In the genomic region with DNA sequence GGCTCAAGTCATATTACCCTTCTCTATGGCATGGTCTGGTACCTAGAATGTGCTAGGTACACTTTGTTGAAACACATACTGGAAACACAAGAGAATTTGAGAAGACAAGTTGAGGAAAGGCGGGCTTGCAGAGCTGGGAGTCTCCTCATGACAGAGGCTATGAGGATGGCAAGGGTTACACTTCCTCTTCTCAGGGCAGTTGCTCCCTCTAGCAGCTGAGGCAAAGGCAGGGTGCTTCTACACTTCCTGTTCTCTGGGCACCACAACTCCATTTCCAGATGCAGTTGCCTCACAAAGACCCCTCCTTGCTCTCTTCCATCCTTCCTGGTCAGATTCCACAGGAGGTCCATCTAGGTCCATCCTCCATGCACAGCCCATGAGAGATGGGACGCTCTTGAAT, we compare ENCODE assay signal across 22 mouse cellular contexts. TPM values are rescaled to one million over a fixed set of nuclear protein-coding genes. Genes with fewer than 3 reads are reported as not detected.
DNase-seq lines count a peak whose midpoint lies in the region; ATAC-seq lines count a peak whose summit lies in the region.
"Had no signal": no experiment of that assay in that cellular context is flagged by ENCODE, and none has a peak within 500 bp of the region (broad histone marks: within the 10 kb centered on the region; RNA-seq: fewer than 3 reads in every experiment).

No protein-coding gene starts in this region.

- no peaks in the 10 kb centered on the region for H3K36me3 ChIP-seq in splenic B cell, adult 2 months (ENCODE audit: control insufficient read depth, insufficient read depth, low read length, poor library complexity, severe bottlenecking)
- H3K36me3 ChIP-seq: heart, embryonic 10.5 days; heart, embryonic 15.5 days; hindbrain, embryonic 12.5 days; intestine, embryonic 15.5 days; limb, embryonic 15.5 days had no signal

- no peaks in the 10 kb centered on the region for H3K27me3 ChIP-seq in splenic B cell, adult 2 months (ENCODE audit: control insufficient read depth, insufficient read depth, low read length, poor library complexity, severe bottlenecking)
- H3K27me3 ChIP-seq: heart, embryonic 15.5 days; hindbrain, embryonic 12.5 days; intestine, embryonic 15.5 days; limb, embryonic 15.5 days had no signal

- ATAC-seq in granulocyte monocyte progenitor cell, adult 5-6 weeks (replicated peaks; ENCODE audit: poor library complexity, severe bottlenecking) = peak; percentile 90
- ATAC-seq: hindbrain, postnatal 0 days; intestine, embryonic 15.5 days; midbrain, embryonic 16.5 days had no signal

- peak; percentile 7 for DNase-seq in lung, postnatal 25 days (ENCODE audit: low spot score)
- DNase-seq in lung, postnatal 10 days = no peak
- peak; percentile 4 for DNase-seq in thymus, postnatal 14 days
- DNase-seq in thymus, postnatal 10 days (ENCODE audit: low spot score in 2 of 2) = no peak
- peak; percentile 6 for DNase-seq in splenic B cell, adult 2 months (ENCODE audit: low read depth, low spot score)
- DNase-seq in urinary bladder, adult 18-20 months (ENCODE audit: low spot score in 2 of 2) = no peak
- DNase-seq in left cerebral cortex, adult 8-10 months (ENCODE audit: low spot score in 2 of 2) = no peak
- DNase-seq: cerebellum, adult 11-12 months; cerebellum, adult 9-11 months; kidney, adult 2 months; left cerebral cortex, postnatal 4 days had no signal

RNA-seq across cellular contexts. Expression of gene Marco, which starts 37.5 kb away (rescaled TPM):
- not detected in 2 replicates for total RNA-seq in granulocyte monocyte progenitor cell, adult 5-6 weeks (2014; fragmentation: Nextera tagmentation)
- total RNA-seq in granulocyte monocyte progenitor cell, adult 5-6 weeks (2017) = not detected in 2 replicates
- total RNA-seq in left cerebral cortex, adult 8-10 months (2022) = not detected
- total RNA-seq: hindbrain, postnatal 0 days; layer of hippocampus, adult 2 months; layer of hippocampus, postnatal 14 days; left cerebral cortex, adult 2 months had no signal

Comparison
In these comparisons a context has a peak if more than half of its experiments do, and no peak if none do; other contexts are left out.
1. DNase-seq: peak in lung, postnatal 25 days (single experiment), thymus, postnatal 14 days (single experiment) and splenic B cell, adult 2 months (single experiment); none in lung, postnatal 10 days (single experiment), thymus, postnatal 10 days (0 of 2), urinary bladder, adult 18-20 months (0 of 2) and left cerebral cortex, adult 8-10 months (0 of 2).